Mouse (Mus musculus) liver, postnatal 0 days (tissue): Measurements from ENCODE around the gene Ntrk1.

ENCODE experiments used
- CTCF ChIP-seq: sonication (generic); IDR thresholded peaks from 2 replicates; pipeline ENCODE4 v1.5.1; 2016; ENCODE audit warnings: antibody characterized with exemption, low read depth
- EP300 ChIP-seq: IDR thresholded peaks from 2 replicates; pipeline ENCODE4 v1.6.1; 2016; ENCODE audit warnings: antibody characterized with exemption, low read depth, mild to moderate bottlenecking

DNA sequence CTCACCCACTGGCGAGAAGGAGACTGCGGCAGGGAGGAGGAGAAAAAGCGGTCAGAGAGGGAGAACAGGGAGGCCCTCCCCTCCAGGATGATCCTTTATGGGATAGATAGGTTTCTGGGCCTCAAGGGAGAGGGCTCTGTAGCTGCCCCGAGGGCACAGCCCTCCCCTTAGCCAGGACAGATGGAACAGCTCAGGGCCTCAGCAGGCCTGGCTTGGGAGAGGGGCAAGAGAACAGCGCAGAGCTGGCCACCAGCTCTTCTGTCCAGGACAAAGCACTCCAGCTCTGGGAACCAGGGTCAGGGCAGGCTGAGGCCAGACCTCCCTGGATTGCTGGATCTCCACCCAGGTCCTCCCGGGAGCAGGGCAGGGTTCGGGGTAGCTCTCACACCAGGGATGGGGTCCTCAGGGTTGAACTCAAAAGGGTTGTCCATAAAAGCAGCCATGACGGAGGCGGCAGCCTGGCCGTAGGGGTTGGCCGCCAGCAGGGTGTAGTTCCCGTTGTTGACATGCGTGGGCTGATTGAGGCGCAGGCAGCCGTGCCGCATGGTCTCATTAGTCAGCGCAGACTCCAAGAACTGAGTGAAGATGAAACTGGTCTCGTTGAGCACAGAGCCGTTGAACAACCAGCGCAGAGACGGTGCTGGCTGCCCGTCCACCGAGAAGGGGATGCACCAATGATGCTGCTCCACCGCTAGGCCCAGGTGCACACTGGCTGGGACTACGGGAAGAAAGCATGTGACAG, 11.5 kb downstream of the Ntrk1 start:
- no peak for TF ChIP-seq CTCF
- no peak for TF ChIP-seq EP300
